Mouse (Mus musculus) C3H10T1/2 (cell line): ENCODE results near the gene Fkbp8. TPM values are rescaled to one million over a fixed set of nuclear protein-coding genes. Genes with fewer than 3 reads are reported as not detected.

Experiments used
- polyA plus RNA-seq, 2 experiments: library from polyadenylated mRNA; unstranded; fragments of >200 nt; fragmentation: generic; extraction: Trizol; gene quantifications; one replicate each; pipeline ENCODE4 v1.2.1; 2012; ENCODE audit warnings: missing spikeins in 2 of 2

Gene Fkbp8
- polyA plus RNA-seq, result 100 to 1,000 TPM; 339 to 400 TPM

DNA sequence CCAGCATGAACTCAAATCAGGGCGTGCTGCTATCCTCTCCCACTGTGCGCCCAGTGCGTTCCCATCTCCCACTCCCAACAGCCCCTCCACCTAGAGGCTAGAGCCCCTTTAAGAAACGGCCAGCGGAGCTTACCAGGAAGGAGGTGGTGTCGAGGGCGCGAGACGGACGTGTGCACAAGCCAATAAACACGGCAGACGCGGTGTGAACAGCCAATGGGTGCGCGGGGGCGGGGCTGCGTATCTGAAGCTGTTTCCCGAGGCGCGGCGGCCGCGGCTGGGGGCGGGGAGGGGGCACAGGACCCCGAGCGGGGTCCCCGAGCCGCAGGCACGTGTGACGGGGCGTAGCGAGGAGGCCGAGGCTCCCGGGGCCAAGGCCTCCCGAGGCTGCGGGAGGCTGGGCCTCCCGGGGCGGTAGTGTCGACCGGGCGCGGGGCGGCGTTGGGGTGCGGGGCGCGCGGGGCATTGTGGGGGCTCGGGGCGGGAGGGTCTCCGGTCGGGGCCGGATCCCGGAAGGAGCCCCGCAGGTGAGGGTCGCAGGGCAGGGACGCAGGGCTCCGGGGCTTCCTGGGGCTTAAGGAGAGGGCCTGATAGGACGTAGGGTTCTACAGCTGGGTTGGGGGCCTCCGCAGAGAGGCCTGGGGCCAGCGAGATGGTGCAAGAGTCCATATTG lies at the start of gene Fkbp8, which contains the start of gene Kxd1:
TSS of gene Fkbp8 (plus strand) at position 213 of the 670 bp plus-strand sequence.
TSS of gene Kxd1 (minus strand) at position 445 of the 670 bp plus-strand sequence.

DNA sequence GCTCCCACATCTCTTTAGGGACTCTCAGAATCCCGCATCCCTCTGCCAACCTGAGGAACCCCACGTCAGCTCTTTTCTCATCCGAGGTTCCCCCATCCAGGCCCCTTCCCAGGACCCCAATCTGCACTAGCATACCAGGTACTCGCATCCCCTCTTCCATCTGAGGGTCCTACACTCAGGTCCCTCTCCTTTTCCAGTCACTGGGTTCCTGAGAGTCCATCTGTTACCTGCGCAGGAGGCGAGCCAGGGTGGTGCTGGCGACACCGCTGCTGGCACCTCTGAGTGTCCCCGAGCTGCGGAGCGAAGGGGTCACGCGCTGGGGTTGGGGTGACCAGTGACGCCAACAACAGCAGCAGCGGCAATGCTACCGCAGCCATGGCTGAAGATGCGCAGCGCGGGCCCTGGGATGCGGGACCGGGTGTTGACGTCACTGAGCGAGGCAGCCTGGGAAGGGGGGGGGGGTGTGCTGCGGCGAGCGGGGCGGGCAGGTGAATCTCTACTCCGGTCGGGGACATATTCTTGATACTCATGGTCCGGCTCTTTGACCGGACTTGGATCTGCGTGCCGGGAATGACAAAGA lies 40.5 kb upstream of the Fkbp8 start, which contains the start of gene Tmem59l:
TSS of gene Tmem59l (minus strand) at position 418 of the 580 bp plus-strand sequence.

DNA sequence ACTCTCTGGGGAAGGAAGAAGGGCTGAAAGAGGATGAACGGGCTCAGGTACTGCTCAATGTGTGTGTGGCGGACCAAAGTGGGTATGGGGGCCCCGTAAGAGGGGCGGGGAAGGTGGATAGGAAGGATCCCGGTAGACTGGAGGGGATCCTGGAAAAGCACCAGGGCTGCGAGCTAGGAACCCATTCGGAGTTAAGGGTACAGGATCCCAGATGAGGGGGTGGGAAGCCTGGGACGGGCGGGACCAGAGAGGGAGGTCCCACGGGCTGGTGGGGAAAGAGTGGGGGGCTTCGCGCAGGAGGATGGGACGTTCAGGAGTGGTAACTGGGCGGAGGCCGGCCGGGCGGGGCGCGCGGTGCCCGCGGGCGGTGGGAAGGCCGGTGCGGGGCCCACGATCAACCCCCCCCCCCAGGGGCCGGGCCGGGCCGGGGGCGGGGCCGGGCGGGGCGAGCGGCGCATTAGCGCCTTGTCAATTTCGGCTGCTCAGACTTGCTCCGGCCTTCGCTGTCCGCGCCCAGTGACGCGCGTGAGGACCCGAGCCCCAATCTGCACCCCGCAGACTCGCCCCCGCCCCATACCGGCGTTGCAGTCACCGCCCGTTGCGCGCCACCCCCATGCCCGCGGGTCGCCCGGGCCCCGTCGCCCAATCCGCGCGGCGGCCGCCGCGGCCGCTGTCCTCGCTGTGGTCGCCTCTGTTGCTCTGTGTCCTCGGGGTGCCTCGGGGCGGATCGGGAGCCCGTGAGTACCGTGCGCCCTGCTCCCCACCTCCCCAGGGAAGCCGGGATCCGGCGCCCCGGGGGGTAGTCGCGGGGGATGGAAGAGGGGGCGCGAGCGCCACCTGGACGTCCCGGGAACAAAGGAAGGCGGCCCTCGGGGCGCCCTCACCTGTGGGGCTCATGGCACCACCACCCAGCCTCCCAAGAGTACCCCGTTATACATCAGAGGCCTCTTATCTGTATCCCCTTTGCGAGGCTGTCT lies 34.6 kb upstream of the Fkbp8 start, which contains the start of gene Crlf1:
TSS of gene Crlf1 (plus strand) at position 495 of the 977 bp plus-strand sequence.

DNA sequence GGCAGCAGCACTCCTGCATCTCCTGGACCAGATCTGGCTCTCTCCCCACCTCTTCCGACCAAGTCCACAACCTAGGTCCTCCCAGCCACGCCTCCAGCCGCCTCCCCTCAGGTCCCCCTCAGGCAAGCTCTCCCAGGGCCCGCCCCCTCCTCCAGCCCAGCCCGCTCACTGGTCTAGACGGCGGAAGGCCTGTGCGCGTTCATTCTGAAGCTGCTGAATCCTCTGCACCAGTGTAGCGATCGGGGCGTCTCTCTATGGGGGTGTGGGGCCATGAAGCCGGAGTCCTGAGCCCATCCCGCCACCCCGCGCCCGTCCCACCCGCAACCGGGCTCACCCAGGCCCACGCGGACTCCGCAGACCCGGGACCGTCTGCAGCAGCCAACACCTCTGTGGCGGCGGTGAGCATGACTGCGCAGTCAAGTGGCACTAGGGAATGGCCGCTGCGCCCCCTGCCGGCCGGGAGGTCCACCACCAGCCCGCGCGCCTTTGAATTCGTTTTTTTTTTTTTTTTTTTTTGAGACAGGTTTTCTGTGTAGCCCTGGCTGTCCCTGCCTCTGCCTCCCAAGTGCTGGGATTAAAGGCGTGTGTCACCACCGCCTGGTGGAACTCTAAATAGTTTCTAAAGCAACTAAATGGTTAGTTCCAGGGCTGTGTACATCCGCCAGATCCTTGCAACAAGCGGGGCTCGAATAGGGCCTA lies 21.0 kb upstream of the Fkbp8 start, which contains the start of gene Rex1bd:
TSS of gene Rex1bd (minus strand) at position 425 of the 699 bp plus-strand sequence.

DNA sequence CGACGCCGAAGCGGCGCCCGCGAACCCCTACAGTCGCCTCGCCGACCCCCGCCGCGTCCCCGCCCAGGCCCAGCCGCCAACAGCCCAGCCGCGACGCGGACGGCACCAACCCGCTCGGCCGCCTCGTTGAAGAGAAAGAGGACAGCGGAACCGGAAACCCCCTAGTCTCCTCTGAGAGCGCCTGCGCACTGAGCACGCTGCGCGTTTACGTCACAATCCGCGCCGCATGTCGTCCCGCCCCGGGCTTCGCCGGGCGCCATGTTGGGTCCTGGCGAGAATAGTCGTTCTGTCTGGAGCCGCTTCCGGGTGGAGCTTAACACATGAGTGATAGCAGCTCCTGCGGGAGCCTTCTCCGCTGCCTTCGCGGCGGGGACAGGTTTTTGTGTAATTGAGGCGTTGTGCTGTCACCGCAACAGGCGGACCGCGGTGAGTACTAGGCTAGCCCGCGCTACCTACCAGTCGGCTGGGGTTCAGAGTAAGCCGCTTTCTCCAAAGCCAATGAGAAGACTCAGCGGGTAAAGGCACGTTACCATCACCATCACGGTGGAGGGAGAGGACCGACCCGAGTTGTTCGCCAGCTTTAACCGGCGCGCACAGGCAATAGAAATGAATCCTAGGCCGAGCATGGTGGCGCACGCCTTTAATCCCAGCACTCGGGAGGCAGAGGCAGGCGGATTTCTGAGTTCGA lies 17.2 kb upstream of the Fkbp8 start, which contains the start of gene Uba52:
TSS of gene Uba52 (minus strand) at position 574 of the 688 bp plus-strand sequence.

DNA sequence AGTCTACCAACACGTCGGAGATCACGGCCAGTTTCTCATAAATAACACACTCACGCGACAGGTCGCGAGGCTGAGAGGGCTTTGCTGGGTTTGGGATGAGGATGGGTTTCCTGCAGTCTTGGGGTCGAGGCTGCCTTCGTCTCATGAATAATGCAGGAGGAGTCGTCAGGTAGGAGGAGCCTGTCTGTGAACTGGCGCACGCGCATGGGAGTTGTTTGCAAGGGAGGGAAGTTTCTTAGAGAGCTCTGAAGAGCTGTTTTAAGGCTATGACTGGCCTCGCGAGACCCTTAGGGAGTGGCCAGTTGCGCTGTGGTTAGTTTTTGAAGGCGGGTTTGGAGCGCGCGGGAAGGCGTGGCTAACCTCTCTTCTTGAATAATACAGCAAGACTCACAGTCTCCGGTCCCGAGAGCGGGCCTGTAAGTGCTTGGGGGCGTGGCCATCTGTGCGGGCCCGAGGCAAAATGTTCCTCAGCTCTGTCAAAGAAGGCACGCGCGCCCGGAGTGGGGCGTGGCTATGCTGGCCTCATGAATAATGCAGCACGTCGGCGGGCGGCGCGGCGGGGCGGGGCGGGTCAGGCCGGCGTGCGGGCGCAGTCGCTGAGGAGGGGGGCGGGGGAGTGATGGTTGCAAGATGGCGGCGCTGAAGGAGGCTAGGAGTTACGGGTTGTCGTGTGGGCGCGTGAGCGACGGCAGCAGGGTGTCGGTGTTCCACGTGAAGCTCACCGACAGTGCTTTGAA lies 11.7 kb downstream of the Fkbp8 start, which contains the start of gene Ell:
TSS of gene Ell (plus strand) at position 381 of the 737 bp plus-strand sequence.

Other genes with a start within 250 kb of the Fkbp8 start
- 10 to 100 TPM; 28.6 to 58.1 TPM for gene Homer3, start 244.9 kb upstream of the Fkbp8 start, polyA plus RNA-seq
- 10 to 100 TPM; 61.1 to 69.1 TPM for gene Ddx49, start 225.2 kb upstream of the Fkbp8 start, polyA plus RNA-seq
- gene Cope, start 225.2 kb upstream of the Fkbp8 start, polyA plus RNA-seq, result 100 to 1,000 TPM; 192 to 229 TPM
- 1 to 10 TPM in 1 of 2 experiments, under 1 TPM in 1; 0.94 to 8.5 TPM for gene Cers1, start 211.9 kb upstream of the Fkbp8 start, polyA plus RNA-seq
- gene Gdf1, start 197.9 kb upstream of the Fkbp8 start, polyA plus RNA-seq, result 1 to 10 TPM; 1.5 to 8.3 TPM
- 10 to 100 TPM in 1 of 2 experiments, 1 to 10 TPM in 1; 9.7 to 46.9 TPM for gene Upf1, start 174.4 kb upstream of the Fkbp8 start, polyA plus RNA-seq
- 1 to 10 TPM in 1 of 2 experiments, under 1 TPM in 1; 0.02 to 2.4 TPM for gene Comp, start 154.2 kb upstream of the Fkbp8 start, polyA plus RNA-seq
- gene Crtc1, start 88.1 kb upstream of the Fkbp8 start, polyA plus RNA-seq, result 10 to 100 TPM in 1 of 2 experiments, 1 to 10 TPM in 1; 5.7 to 21.4 TPM
- gene Klhl26, start 50.8 kb upstream of the Fkbp8 start, polyA plus RNA-seq, result 10 to 100 TPM; 14.5 to 39.8 TPM
- under 1 TPM; 0.13 to 0.68 TPM for gene Tmem59l, start 40.4 kb upstream of the Fkbp8 start, polyA plus RNA-seq
- 100 to 1,000 TPM; 255 to 582 TPM for gene Crlf1, start 34.6 kb upstream of the Fkbp8 start, polyA plus RNA-seq
- gene Rex1bd, start 21.0 kb upstream of the Fkbp8 start, polyA plus RNA-seq, result 100 to 1,000 TPM; 419 to 692 TPM
- gene Uba52, start 16.9 kb upstream of the Fkbp8 start, polyA plus RNA-seq, result 1,000 to 10,000 TPM; 2,018 to 3,199 TPM
- 10 to 100 TPM; 49.2 to 79.4 TPM for gene Kxd1, start 232 bp downstream of the Fkbp8 start, polyA plus RNA-seq
- 10 to 100 TPM in 1 of 2 experiments, 1 to 10 TPM in 1; 7.9 to 19.2 TPM for gene Ell, start 11.7 kb downstream of the Fkbp8 start, polyA plus RNA-seq
- gene Isyna1, start 66.6 kb downstream of the Fkbp8 start, polyA plus RNA-seq, result 1 to 10 TPM in 1 of 2 experiments, under 1 TPM in 1; 0.20 to 2.1 TPM
- 100 to 1,000 TPM; 218 to 229 TPM for gene Ssbp4, start 81.1 kb downstream of the Fkbp8 start, polyA plus RNA-seq
- gene Lrrc25, start 88.4 kb downstream of the Fkbp8 start, polyA plus RNA-seq, result not detected
- gene Gdf15, start 104.7 kb downstream of the Fkbp8 start, polyA plus RNA-seq, result under 1 TPM; 0.27 to 0.47 TPM
- 10 to 100 TPM; 20.7 to 45.2 TPM for gene Pgpep1, start 132.7 kb downstream of the Fkbp8 start, polyA plus RNA-seq
- gene Lsm4, start 145.5 kb downstream of the Fkbp8 start, polyA plus RNA-seq, result 100 to 1,000 TPM; 194 to 446 TPM
- 100 to 1,000 TPM in 1 of 2 experiments, 10 to 100 TPM in 1; 87.4 to 175 TPM for gene Jund, start 171.2 kb downstream of the Fkbp8 start, polyA plus RNA-seq
- gene Iqcn, start 175.7 kb downstream of the Fkbp8 start, polyA plus RNA-seq, result under 1 TPM; under 0.01 to 0.04 TPM
- gene Gm3336, start 190.8 kb downstream of the Fkbp8 start, polyA plus RNA-seq, result under 1 TPM; 0.04 to 0.15 TPM
- under 1 TPM; 0.01 to 0.04 TPM for gene Pde4c, start 196.0 kb downstream of the Fkbp8 start, polyA plus RNA-seq
- gene Rab3a, start 227.0 kb downstream of the Fkbp8 start, polyA plus RNA-seq, result 10 to 100 TPM in 1 of 2 experiments, 1 to 10 TPM in 1; 7.4 to 25.3 TPM
- 100 to 1,000 TPM in 1 of 2 experiments, 10 to 100 TPM in 1; 80.0 to 154 TPM for gene Mpv17l2, start 233.2 kb downstream of the Fkbp8 start, polyA plus RNA-seq
- 100 to 1,000 TPM in 1 of 2 experiments, 10 to 100 TPM in 1; 43.0 to 149 TPM for gene Pik3r2, start 249.0 kb downstream of the Fkbp8 start, polyA plus RNA-seq